Mouse (Mus musculus) spleen, adult 18-20 months (tissue): ENCODE measurements around the gene Gm10382.
"Not testable (repeated sequence)": the region's sequence is repeated elsewhere in the genome, so short reads cannot be mapped to it uniquely, and the experiment has no call there.

Experiments used
- DNase-seq, 2 experiments: peaks; one replicate each; pipeline ENCODE4 v3.0.0; 2022; ENCODE audit warnings: mixed read lengths in 2 of 2

Gene Gm10382

DNA sequence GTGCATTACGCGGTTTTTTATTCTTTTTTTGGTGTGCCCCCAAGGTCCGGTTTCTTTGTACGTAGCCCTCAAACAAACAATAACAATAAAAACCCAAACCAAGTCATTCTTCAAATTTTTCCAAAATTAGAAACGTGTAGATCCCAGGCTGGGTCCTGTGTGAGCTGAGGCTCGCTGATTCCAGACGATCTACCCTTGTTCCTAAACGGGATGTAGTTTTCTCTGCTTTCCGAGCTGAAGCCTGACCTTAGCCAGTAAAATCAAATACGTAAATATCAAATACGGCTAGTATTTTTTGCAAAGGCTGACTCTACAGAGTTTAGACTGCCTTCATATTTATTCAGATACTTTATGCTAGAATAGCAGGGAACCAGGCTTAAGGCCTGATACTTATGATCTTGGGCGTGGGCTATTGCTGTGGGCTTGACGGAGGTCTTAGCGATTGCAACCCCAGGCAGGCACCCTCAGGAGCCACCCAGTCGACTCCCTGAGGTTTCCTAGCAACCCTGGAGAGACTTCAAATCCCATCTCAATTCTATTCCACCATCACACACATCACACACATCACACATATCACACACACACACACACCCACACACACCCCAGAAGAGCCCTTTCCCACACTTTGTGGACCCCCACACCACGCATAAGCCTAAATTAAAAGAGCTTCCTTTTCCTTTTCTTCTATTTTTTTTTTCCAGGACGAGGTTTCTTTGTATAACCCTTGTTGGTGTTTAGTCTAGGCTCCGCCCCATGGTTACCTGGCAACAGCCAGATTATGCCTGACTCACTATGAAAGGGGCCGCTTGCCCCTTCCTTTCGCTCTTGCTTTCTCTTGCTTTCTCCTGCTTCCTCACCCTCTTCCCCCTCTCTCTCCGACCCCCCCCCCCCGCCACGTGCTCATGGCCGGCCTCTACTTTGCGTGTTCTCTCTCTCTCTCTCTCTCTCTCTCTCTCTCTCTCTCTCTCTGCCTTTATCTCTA, 4.8 kb downstream of the Gm10382 start:
- DNase-seq, result peak; percentile 51 to 73

DNA sequence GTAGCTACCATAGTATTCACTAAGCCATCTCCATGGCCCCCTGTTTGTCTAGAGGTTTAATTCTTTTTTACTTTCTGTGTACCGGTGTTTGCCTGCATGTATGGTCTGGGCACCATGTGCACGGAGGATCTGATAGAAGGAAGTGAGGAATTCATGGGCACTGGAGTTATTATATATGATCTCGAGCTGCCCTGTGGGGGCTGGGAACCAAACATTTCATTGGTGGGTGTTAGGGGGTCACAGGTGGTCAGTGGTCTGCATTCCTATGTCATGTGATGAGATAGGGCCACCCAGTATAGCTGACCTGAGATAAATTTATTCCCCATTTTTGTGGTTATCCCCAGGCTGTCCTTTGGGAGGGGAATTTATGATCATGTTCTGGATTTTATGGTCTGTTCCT, 5.9 kb downstream of the Gm10382 start:
- no peak for DNase-seq

DNA sequence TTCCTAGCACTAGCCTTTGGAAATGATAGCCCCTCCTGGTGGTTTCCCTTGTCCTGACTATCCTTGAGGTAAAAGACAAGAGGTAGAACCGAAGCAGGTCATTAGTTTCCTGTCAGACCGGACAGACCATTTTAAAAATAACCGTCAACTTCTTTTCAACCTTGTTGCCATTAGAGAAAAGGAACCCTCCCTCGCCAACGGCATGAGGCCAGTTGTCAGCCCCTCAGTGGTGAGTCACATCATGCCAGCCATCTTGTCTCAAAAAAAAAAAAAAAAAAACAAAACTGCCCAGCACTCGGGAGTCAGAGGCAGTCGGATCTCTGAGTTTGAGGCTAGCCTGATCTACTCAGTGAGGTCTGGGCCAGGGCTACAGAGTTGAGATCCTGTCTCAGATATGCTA, 11.8 kb downstream of the Gm10382 start:
- DNase-seq, result no peak

DNA sequence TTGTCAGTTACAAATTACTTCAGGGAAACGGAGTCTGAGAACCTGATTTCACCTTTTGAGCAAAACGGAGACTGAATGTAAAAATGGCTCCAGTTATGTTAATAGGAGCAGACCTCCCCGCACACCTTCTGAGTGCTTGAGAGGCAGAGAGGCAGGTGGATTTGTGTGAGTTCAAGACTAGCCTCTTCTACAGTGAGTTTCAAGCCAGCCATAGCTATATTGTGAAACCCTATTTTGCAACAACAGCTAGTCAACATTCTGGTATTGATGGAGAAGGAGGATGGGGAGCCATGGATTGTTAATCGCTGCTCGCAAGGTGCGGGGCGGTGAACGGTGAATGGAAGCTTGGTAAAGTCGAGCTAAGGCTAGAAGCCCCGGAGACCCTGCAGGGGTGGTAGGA, 13.4 kb downstream of the Gm10382 start:
- no peak for DNase-seq

DNA sequence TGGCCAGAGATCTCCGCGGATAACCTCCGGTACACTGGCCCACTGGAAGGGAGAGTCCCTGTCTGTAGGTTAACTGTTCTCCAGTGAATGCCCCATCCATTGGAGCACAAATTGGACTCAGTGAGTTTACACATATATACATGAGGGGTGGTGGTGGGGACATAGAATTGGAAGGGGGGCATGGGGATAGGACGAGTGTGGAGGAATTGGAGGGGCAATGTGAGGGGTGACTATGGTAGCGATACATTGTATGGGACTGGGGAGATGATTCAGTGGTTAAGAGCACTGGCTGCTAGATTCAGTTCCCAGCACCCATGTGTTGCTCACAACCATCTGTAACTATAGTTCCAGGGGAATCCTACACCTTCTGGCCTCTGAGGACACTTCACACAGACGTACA, 13.9 kb downstream of the Gm10382 start:
- DNase-seq, result no peak

DNA sequence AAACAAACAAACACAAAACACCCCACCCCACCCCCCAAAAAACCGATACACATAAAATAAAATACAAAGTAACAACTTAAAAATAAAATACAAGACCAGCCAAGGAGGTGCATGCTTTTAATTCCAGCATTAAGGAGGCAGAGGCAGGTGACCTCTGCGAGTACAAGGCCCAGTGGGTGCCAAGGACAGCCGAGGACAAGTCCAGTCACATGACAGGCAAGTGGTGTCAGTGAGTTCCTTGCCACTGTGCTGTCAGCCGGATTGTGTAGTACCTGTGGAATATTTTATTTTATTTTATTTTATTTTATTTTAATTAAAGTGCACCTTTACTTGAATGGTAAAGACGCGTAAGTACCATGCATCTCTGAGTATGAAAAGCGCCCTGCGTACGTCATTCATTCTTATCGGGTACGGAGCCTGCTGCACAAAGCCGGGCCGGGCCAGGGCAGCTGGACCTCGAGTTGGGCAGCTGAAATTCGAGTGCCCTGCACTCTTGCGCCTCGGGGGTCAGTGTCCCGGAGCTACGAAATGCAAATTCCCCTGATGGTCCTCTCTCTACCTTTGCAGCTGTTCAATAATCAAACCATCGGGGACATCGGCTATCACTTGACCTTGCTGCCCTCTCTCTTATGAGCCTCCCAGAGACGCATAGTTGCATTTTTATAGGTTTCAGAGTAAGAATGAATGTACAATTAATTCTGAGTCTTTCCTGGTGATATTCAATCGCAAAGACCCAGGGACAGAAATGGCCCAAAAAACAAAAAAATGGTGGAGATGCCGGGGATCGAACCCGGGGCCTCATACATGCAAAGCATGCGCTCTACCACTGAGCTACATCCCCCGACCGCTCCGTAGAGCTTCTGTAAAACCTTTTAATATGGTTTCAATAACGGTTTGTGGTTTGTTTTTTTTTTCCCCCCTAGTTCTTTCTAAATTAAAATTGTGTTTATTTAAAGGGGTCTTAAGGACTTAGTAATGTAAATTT, 14.7 kb downstream of the Gm10382 start:
- DNase-seq, result peak; percentile 37 to 58

DNA sequence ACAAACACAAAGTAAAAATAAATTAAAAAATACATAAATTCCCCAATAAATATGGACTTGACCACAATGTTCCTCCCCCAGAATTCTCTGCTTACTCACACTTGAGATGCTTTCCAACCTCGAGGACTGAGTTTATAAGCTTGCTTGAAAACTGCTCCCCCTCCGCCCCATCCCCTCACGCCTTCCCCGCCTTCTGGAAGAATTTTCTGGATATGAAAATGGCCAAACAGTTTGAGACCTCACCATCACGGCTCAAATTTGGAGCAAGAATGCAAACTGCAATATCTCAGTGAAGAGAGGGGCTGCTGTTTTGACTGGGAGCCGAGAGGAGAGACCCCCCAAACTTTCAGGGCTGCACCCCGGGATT, 15.4 kb downstream of the Gm10382 start:
- no peak for DNase-seq

DNA sequence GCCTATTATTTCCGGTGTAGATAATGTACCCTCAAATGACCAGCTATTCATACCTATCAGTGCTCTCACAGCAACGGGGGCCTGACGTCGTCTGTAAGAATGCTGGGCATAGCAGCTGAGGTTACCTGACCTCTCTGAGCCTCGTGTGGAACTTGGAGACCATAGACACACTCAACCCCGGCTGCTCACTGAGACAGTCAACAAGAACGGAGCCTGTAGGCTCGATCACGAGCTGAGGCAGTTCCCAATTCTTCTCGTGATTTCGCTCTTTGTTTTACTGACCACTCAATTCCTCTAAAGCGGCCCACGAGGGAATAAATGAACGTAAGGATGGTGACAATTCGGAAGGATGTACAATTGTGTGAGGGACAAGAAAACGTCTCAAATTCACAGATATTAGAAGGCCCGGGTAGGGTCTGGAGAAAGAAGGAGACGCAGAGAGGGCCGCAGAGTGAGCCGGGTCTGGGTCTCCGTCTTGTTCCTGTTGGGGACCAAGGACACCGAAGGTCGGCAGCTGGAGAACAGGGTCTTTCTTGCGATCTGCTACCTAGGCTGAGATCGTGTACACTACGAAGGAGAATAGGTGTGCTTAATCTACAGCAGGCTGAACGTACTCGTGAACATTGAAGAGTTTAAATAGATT, 15.9 kb downstream of the Gm10382 start:
- DNase-seq, result no peak

DNA sequence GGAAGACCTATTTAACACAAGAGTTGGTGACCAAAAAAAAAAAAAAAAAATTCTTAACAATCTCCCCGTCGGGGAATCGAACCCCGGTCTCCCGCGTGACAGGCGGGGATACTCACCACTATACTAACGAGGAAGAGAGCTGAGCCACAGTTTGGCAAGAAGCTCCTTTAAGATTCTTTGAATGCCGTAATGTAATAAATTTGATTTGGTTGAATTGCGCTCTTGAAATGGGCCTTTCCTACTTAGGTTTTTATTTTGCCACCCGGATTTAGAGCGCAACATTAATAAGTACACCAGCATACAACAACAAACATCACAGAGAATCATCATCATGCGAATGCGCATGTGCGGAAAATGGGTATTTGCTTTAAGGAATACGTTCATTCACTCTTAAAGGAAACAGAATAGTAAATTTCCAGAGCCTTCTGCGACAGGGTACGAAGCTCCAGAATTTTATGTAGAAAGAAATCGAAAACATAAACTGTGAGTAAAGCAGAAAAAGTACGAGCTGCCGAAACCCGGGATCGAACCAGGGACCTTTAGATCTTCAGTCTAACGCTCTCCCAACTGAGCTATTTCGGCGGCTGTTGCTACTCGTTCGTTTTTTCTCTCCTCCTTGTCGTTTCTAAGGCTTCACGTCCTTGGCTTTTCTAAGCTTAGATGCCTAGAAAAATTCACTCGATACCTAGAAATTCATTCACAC, 16.6 kb downstream of the Gm10382 start:
- DNase-seq, result peak; percentile 67 to 83

DNA sequence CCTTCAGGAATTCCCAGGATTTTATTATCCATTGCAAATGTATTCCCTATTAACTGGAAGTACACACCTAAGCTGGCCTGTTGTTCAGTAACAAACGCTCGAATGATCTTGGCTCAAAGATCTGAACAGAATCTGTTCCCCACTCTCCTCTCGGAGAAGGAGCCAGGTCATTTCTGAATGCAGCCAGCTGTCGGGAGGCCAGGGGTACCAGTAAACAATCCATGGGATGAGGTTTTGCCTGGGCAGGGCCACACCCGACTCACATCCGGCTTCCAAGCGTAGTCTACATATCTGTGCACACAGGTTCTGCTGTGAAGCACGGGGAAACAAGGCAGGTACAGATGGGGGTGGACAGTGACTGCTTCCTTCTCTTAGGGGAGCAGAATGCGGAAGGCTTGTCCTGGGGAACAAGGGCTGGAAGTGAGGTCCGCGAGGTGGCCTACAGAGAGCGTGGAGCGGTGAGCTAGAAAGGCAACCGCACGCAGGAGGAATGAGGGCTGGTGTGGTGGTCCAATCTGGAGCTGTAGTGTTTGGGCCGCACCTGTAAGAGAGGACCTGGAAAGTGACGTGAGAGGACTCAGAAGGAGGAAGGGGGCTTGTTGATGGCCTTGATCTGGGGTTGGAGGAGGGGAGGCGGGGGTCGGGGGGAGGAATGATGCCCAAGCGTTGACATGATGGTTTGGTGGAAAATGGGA, 17.3 kb downstream of the Gm10382 start:
- peak; percentile 37 to 58 for DNase-seq

DNA sequence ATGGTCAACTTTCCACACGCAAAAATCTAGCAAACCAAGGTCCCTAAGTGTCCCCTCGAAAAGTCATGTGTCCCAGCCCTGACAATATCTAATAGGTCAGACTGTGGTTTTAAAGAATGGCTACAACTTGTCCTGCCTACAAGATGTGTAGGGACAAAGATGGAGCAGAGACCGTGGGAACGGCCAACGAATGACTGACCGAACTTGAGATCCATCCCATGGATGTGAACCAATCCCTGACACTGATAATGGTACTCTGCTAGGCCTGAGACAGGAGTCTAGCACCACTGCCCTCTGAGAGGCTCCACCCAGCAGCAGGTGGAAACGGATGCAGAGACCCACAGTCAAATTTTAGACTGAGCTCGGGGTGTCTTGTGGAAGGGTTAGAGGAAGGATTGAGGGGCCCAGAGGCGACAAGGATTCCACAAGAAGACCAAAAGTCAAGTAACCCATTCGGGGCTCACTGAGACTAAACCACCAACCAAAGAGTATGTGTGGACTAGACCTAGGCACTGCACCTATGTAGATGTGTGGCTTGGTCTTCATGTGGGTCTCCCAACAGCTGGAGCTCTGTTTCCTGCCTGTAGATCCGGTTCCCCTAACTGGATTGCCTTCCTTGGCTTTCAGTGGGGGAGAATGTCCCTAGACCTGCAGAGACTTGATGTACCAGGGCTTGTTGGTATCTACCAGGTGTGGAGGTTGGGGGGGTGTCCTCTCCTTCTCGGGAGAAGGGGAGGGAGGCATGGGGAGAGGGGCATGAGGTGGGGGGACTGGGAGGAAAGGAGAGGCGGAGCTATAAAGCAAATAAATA, 18.1 kb downstream of the Gm10382 start:
- no peak for DNase-seq

DNA sequence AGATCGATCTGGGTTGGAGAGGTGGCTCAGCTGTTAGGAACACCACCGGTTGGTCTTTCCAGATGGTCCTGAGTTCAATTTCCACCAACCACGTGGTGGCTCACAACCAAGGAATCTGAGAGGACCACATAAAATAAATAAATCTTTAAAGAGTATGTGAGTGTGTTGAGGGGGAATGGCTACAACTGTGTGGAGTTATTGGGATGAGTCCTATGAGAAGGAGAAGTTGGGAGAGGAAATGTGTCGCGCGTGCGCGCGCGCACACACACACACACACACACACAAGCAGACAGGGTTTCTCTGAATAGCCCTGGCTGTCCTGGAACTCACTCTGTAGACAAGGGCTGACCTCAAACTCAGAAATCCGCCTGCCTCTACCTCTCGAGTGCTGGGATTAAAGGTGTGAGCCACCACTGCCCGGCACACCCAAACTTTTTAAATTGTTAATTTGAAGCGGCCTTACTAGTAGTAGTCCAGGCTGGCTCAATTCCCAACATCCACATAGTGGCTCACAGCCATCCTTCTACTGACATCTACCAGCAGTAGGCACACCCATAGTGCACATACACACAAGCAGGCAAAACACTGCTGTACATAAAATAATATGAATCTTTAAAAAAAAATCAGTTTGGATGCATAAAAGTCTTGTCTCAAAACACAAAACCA, 18.9 kb downstream of the Gm10382 start:
- DNase-seq, result no peak

DNA sequence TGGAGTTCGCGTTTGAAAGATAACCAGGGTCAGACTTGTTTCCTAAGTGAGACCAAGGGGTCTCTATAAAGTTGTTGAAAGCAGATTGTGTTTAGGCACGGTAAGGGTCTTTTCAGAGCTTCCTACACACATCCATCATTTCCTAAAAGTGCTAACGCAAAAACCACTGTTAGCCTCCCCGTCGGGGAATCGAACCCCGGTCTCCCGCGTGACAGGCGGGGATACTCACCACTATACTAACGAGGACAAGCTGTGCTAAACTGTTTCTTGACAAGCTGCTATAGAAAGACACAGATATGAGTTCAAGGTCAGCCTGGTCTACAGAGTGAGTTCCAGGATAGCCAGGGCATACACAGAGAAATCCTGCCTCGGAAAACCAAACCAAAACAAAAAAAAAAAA, 19.7 kb downstream of the Gm10382 start:
- DNase-seq, result peak; percentile 53 to 72

DNA sequence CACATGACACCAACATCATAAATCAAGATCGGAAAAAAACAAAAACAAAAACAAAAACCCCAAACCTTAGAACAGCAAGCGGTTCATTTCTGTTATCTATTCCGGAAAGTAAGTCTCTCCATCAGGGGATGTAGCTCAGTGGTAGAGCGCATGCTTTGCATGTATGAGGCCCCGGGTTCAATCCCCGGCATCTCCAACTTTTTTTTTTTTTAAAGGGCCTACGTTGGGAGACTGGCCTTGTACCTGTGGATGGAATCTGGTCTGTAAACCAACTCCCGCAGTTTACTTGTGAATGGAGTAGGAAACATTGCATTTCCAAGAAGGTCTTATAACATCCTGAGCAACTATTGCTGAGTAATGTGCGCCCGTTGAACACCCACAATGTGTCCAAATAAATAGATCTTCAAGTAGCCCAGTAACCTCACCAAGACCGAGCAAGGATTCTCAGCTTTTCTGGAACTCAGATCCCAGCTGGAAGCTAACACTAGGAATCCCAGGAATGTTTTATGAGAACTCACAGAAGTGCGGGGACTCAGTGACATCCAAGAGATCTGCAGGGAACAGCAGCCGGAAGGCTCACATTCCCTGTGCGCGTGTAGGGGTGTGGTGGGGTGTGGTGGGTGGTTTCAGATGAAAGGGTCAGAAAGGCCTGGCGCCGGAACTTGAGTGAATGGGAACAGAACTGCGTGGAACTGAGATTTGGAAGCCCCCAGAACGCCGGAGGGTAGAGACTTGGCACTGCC, 20.4 kb downstream of the Gm10382 start:
- DNase-seq, result no peak

DNA sequence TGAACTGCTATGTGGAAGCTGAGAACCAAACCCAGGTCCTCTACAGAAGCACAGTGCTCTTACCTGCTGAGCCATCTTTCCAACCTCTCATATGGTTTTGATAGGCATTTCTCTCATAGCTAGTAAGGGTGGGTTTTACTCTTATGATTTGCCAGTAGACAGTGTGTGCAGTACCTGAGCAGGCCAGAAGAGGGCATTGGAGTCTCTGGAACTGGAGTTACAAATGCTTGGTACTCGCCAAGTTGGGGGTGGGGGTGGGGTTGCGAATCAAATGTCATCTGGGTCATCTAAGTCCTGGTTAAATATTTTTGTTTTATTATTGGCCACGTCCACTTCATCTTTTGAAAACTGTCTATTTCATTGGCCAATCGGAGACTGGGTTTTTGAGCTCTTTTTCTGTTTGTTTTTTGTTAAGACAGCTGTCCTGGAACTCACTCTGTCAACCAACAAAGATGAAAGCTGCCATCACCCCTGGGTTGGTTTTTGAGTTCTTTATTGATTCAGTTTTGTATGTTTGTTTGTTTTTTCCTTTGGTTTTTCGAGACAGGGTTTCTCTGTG, 22.9 kb downstream of the Gm10382 start:
- peak; percentile 39 to 73 for DNase-seq

DNA sequence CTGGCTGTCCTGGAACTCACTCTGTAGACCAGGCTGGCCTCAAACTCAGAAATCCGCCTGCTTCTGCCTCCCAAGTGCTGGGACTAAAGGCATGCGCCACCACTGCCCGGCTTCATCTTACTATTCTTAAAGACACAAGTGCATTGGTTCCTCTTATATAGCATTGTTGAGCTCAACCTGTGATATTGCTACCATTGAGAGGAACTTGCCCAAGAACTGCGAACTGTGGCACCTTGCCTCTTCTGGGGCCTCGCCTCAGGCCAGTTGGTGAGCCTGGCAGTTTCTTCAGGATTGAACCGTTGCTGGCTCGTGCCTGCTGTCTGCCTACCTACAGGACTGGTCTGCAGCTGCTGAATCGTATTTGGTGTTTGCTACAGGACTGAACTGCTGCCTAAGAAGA, 23.4 kb downstream of the Gm10382 start:
- DNase-seq, result not testable (repeated sequence)

DNA sequence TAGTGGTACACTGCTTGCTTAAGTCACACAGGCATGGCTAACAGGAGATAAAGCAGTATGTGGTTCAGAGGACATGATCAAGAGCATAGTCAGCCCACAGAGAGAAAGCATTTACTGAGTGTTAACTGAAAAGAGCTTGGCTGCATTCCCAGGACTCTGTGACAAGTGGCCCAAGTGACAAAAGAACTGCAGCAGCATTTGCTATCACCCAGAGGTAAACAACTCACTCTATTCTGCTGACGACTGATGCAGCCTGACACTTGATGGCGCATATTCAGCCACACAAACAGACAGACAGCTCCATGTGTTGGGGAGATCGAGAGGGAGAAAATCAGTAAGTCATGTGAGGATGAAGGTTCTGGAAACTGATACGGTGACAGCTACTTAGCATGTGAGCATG, 24.6 kb downstream of the Gm10382 start:
- DNase-seq, result no peak

DNA sequence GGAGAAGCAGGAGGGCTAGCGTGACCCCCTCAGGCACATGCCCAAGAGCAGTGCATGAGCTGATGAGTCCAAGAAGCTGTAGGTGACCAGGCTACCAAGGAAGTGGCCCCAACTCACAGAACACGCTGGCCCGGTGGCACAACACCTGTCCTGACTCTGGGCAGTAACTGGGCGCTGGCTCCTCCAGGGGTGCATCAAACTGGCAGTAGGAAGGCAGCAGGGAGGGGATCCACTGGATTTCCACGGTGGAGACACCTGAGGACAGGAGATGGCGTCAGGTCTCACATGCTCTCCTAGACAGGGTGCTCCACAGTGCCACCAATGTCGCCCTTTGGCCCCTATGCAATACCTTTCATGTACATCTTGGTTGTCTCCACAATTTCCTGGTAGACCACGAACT, 27.1 kb downstream of the Gm10382 start:
- DNase-seq, result no peak

DNA sequence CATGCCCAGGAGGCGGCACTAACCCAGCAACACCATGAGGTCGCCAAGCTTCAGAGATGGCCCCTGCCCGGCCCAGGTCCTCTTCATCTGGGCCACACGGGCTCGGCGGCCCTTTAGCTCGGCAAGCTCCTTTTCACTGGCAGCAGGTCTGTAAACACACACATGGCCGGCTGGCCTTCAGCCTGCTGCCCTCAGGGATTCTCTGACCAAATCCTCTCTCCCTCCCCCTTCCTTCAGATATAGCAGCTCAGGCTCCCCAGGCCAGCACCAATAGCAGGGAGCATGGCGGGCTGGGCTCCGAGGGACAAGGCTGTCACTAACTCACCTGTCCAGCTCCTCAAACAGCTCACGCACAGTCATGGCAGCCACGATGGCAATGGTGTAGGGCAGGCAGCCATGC, 29.5 kb downstream of the Gm10382 start:
- DNase-seq, result no peak
